Mouse (Mus musculus): ENCODE measurements around the gene Socs1. TPM values are rescaled to one million over a fixed set of nuclear protein-coding genes. Genes with fewer than 3 reads are reported as not detected.
"Not testable (repeated sequence)": the region's sequence is repeated elsewhere in the genome, so short reads cannot be mapped to it uniquely, and the experiment has no call there.

The Socs1 gene
- polyA plus RNA-seq, 1 experiment from 2014 or later = 17.5 TPM

GRCm38 (mm10) chr16:10812865-10813371 is 27.6 kb upstream of the Socs1 start, which contains the start of gene Gm11172:
TSS of gene Gm11172 (plus strand) at chr16:10812915.
- H3K4me1 ChIP-seq = no peaks in the 10 kb centered on the region
- no peak within 1 kb of the TSS for H3K4me3 ChIP-seq
- no peaks in the 10 kb centered on the region for H3K27me3 ChIP-seq
- no peak within 1 kb of the TSS for H3K27ac ChIP-seq
- 79% methylated on average over 2 of the region's 2 CpGs for WGBS
- no peaks in the 10 kb centered on the region for H3K9me3 ChIP-seq
- no peak for ATAC-seq (ENCODE audit: insufficient number of reproducible peaks, low FRiP score, low TSS enrichment, low read depth)
- H3K9ac ChIP-seq = no peak within 1 kb of the TSS
- no peaks in the 10 kb centered on the region for H3K36me3 ChIP-seq
- no peak within 1 kb of the TSS for H3K4me2 ChIP-seq

- Histone ChIP-seq H3K36me3 (no peaks in the 10 kb centered on the region), H3K27me3 (no peaks in the 10 kb centered on the region), H3K27ac (no peak overlapping the region), H3K9me3 (no peaks in the 10 kb centered on the region), H3K4me1 (peaks cover 3% of the 10 kb centered on the region; the same call in 1 of the 2 replicates), H3K4me3 (no peak overlapping the region), H3K4me2 (no peak overlapping the region), H3K9ac (no peak overlapping the region)
- WGBS = 94% methylated on average over 1 of the region's 1 CpGs
- ATAC-seq (ENCODE audit: insufficient number of reproducible peaks, low FRiP score, low TSS enrichment, low read depth) = no peak
These were observed 25.0 kb upstream of the Socs1 start for GRCm38 (mm10) chr16:10810376-10810775.

DNA sequence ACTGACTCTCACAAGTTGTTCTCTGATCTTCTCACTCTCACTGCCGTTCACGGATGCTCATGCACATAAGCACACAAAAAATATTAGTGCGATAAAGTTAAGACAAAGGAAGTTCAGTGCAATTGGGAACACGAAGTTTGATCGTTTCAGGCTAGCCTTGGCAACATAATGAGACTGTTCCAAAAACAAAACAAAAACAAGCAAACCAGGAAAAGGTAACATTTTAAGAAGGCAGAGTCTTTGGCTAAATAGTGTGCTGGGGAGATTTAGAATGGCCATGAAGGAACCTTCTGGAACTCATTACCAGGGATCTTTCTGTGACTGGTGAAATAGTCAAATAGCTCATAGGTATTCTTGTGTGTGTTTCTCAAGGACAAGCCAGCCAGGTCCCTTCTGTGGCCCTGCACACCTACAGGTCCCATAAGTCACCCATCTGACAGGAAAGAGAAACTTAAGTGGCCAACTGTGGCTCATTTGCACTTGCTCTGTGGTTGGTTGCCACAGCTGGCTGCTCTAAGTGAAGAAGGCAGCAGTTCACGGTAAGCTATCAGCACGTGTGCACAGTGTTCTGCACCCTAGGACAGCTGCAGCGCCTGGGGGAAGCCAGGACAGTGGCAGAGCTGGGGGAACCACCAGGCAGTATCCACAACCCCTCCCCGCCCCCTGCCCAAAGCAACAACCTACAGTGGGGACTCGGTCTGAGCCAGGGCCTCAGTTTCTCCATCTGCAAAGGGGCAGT is 20.6 kb upstream of the Socs1 start, which contains the start of gene Prm1:
Gene Prm1 (minus strand): TSS at position 51 of the 739 bp plus-strand sequence.
- ATAC-seq (ENCODE audit: insufficient number of reproducible peaks, low FRiP score, low TSS enrichment, low read depth) = no peak
- Histone ChIP-seq H3K4me1 (peaks cover 3% of the 10 kb centered on the region; the same call in 1 of the 2 replicates), H3K27ac (no peak within 1 kb of the TSS), H3K36me3 (no peaks in the 10 kb centered on the region), H3K9ac (no peak within 1 kb of the TSS), H3K27me3 (no peaks in the 10 kb centered on the region), H3K4me2 (no peak within 1 kb of the TSS), H3K4me3 (no peak within 1 kb of the TSS), H3K9me3 (no peaks in the 10 kb centered on the region)
- 69% methylated on average over 10 of the region's 10 CpGs for WGBS

- WGBS = 77% methylated on average over 3 of the region's 3 CpGs
- H3K4me2 ChIP-seq; ATAC-seq (ENCODE audit: insufficient number of reproducible peaks, low FRiP score, low TSS enrichment, low read depth); H3K4me1 ChIP-seq; H3K36me3 ChIP-seq; H3K27me3 ChIP-seq; H3K9me3 ChIP-seq; H3K4me3 ChIP-seq; H3K9ac ChIP-seq; H3K27ac ChIP-seq: not testable (repeated sequence)
These were observed 17.1 kb upstream of the Socs1 start for GRCm38 (mm10) chr16:10802420-10802819.

DNA sequence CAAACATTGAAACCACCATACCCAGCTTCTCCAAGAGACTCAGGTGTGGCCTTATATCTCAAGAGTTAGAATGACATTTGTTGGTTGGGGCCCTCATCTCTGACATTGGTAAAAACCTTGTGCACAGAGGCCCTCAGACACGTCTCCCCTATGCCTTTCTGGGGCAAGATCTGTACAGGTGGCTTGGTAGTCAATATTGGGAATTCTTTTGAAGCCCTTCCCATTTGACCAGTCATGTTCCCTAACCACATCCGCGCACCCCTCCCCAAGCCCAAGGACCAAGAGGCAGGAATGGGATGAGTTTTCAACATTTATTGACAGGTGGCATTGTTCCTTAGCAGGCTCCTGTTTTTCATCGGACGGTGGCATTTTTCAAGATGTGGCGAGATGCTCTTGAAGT is 10.7 kb upstream of the Socs1 start, which contains the start of gene Prm2:
Gene Prm2 (minus strand): TSS at position 101 of the 400 bp plus-strand sequence.
- no peak within 1 kb of the TSS for H3K9ac ChIP-seq
- ATAC-seq (ENCODE audit: insufficient number of reproducible peaks, low FRiP score, low TSS enrichment, low read depth) = no peak
- H3K36me3 ChIP-seq = no peaks in the 10 kb centered on the region
- WGBS = 80% methylated on average over 6 of the region's 6 CpGs
- H3K9me3 ChIP-seq = no peaks in the 10 kb centered on the region
- H3K27me3 ChIP-seq = peaks cover 21% of the 10 kb centered on the region
- no peak within 1 kb of the TSS for H3K27ac ChIP-seq
- H3K4me3 ChIP-seq = no peak within 1 kb of the TSS
- H3K4me1 ChIP-seq = 0 out of 2 replicates have a peak, but pooled peaks cover 2% of the 10 kb centered on the region
- no peak within 1 kb of the TSS for H3K4me2 ChIP-seq

- ATAC-seq (ENCODE audit: insufficient number of reproducible peaks, low FRiP score, low TSS enrichment, low read depth) = no peak
- no peak within 1 kb of the TSS for H3K27ac ChIP-seq
- H3K4me2 ChIP-seq = no peak within 1 kb of the TSS
- H3K27me3 ChIP-seq = peaks cover 4% of the 10 kb centered on the region; the same call in 1 of the 2 replicates
- no peaks in the 10 kb centered on the region for H3K9me3 ChIP-seq
- no peak within 1 kb of the TSS for H3K4me3 ChIP-seq
- H3K36me3 ChIP-seq = no peaks in the 10 kb centered on the region
- H3K4me1 ChIP-seq = peaks cover 18% of the 10 kb centered on the region
- H3K9ac ChIP-seq = no peak within 1 kb of the TSS
- WGBS = 73% methylated on average over 9 of the region's 9 CpGs
These were observed 5.4 kb upstream of the Socs1 start, which contains the start of gene Prm3 for GRCm38 (mm10) chr16:10790702-10791101. TSS of gene Prm3 (minus strand) at chr16:10790914.

GRCm38 (mm10) chr16:10788866-10789265 is 3.5 kb upstream of the Socs1 start:
- H3K36me3 ChIP-seq = no peaks in the 10 kb centered on the region
- H3K9ac ChIP-seq = no peak overlapping the region
- 60% methylated on average over 4 of the region's 4 CpGs for WGBS
- H3K4me2 ChIP-seq = no peak overlapping the region
- no peak overlapping the region for H3K4me3 ChIP-seq
- no peaks in the 10 kb centered on the region for H3K9me3 ChIP-seq
- peaks cover 28% of the 10 kb centered on the region for H3K4me1 ChIP-seq
- H3K27me3 ChIP-seq = no peaks in the 10 kb centered on the region
- H3K27ac ChIP-seq = no peak overlapping the region
- ATAC-seq (ENCODE audit: insufficient number of reproducible peaks, low FRiP score, low TSS enrichment, low read depth) = no peak

DNA sequence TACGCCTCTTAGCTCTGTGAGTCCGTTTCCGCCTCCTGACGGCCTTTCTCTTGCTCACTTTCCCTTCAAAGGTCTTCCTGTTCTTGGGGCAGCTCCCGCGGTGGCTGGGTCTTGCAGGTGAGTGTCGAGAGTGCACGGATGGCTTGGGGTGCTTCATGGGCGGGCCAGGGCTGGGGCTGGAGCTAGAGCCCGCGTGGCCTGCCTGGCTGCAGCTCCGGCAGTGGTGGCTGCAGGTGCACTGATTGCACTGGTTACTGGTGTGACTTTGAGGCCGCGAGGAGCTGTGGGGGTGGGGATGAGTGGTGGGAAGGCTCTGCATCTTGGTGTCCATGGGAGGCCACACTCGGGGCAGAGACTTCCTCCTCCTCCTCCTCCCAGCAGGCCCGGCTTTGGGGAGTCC is 2.9 kb upstream of the Socs1 start, which contains the start of gene Tnp2:
Gene Tnp2 (minus strand): TSS at position 390 of the 400 bp plus-strand sequence.
- Histone ChIP-seq H3K27ac (peak within 1 kb of the TSS; percentile 100), H3K4me1 (peaks cover 34% of the 10 kb centered on the region), H3K9me3 (no peaks in the 10 kb centered on the region), H3K36me3 (no peaks in the 10 kb centered on the region), H3K9ac (no peak within 1 kb of the TSS), H3K4me3 (no peak within 1 kb of the TSS), H3K27me3 (no peaks in the 10 kb centered on the region), H3K4me2 (no peak within 1 kb of the TSS)
- ATAC-seq (ENCODE audit: insufficient number of reproducible peaks, low FRiP score, low TSS enrichment, low read depth) = no peak
- WGBS = 49% methylated on average over 16 of the region's 16 CpGs

GRCm38 (mm10) chr16:10787548-10788058 is 2.3 kb upstream of the Socs1 start:
- no peak overlapping the region for H3K9ac ChIP-seq
- no peaks in the 10 kb centered on the region for H3K36me3 ChIP-seq
- peaks cover 41% of the 10 kb centered on the region for H3K4me1 ChIP-seq
- H3K4me2 ChIP-seq = no peak overlapping the region
- H3K9me3 ChIP-seq = no peaks in the 10 kb centered on the region
- H3K27me3 ChIP-seq = no peaks in the 10 kb centered on the region
- ATAC-seq (ENCODE audit: insufficient number of reproducible peaks, low FRiP score, low TSS enrichment, low read depth) = no peak
- peak overlapping the region; percentile 100 for H3K27ac ChIP-seq
- H3K4me3 ChIP-seq = no peak overlapping the region
- WGBS = 82% methylated on average over 7 of the region's 7 CpGs

DNA sequence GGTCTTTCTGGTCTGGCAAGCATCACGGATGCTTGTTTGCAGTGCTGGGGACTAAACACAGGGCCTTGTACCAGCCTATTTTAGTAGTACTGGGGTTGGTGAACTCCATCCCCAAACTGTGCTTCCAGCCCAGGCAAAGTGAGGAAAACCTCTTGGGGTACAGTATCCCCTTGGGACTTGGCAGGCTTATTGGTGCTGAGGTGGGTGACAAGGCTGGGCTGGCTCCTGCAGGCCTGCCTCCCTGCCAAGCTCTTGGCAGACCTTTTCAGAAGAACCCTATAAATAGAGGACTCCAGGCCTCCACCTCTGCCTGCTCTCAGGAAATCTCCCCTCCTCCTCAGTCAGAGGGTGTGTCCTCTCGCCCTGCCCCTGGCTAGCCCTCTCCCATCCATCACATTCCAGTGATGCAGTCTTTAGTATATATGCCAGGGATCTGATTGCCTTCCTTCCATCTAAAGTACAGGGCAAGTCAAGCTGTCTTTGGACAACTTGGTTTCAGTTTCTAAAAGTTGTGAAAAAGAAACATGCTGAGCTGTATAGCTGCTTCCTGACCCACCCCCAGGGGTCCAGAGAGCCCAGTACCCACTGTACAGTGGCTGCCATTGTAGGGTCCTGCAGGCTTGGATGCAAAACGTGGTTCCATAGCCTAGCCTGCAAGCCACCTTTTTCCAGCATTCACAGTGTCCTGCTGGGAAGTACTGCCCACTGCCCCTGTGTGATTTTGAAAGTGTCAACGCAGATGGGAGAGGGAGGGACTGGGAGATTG is 1.6 kb upstream of the Socs1 start:
- peak overlapping the region; percentile 80 for H3K4me2 ChIP-seq
- no peak overlapping the region for H3K9ac ChIP-seq
- no peaks in the 10 kb centered on the region for H3K36me3 ChIP-seq
- no peak overlapping the region for H3K4me3 ChIP-seq
- ATAC-seq (ENCODE audit: insufficient number of reproducible peaks, low FRiP score, low TSS enrichment, low read depth) = no peak
- peaks cover 47% of the 10 kb centered on the region for H3K4me1 ChIP-seq
- no peaks in the 10 kb centered on the region for H3K27me3 ChIP-seq
- H3K27ac ChIP-seq = peak overlapping the region; percentile 100
- WGBS = 54% methylated on average over 4 of the region's 4 CpGs
- H3K9me3 ChIP-seq = no peaks in the 10 kb centered on the region

GRCm38 (mm10) chr16:10786288-10786687 is 952 bp upstream of the Socs1 start:
- WGBS = under 1% methylated on average over 9 of the region's 9 CpGs

More at GRCm38 (mm10) chr16:10786288-10786687, 952 bp upstream of the Socs1 start:
- Histone ChIP-seq H3K4me1 (peaks cover 54% of the 10 kb centered on the region), H3K9me3 (no peaks in the 10 kb centered on the region), H3K27me3 (no peaks in the 10 kb centered on the region), H3K4me3 (peak overlapping the region; percentile 85), H3K4me2 (peak overlapping the region; percentile 80), H3K9ac (peak overlapping the region; percentile 80), H3K27ac (peak overlapping the region; percentile 100), H3K36me3 (no peaks in the 10 kb centered on the region)
- ATAC-seq (ENCODE audit: insufficient number of reproducible peaks, low FRiP score, low TSS enrichment, low read depth) = 0 out of 2 replicates have a peak, but pooled peaks have one; percentile 2

Measured in limb, embryonic 15.5 days (tissue).